Mouse (Mus musculus): ENCODE data around the gene Tnfrsf13c. TPM values are rescaled to one million over a fixed set of nuclear protein-coding genes. Genes with fewer than 3 reads are reported as not detected.
"Not testable (repeated sequence)": the region's sequence is repeated elsewhere in the genome, so short reads cannot be mapped to it uniquely, and the experiment has no call there.

Tnfrsf13c gene
- polyA plus RNA-seq, 1 experiment from 2014 or later = 0.23 TPM

GRCm38 (mm10) chr15:82255248-82255647 lies 31.1 kb upstream of the Tnfrsf13c start:
- 52% methylated on average over 4 of the region's 4 CpGs for WGBS
- DNase-seq (ENCODE audit: low spot score) (no peak), ATAC-seq (ENCODE audit: insufficient read depth, low FRiP score, low TSS enrichment) (no peak)
- H3K4me1 ChIP-seq (ENCODE audit: control insufficient read depth, insufficient read depth, low read length) = peaks cover 11% of the 10 kb centered on the region
- H3K9me3 ChIP-seq (ENCODE audit: control insufficient read depth, low read length) = no peaks in the 10 kb centered on the region
- H3K4me2 ChIP-seq (ENCODE audit: low read depth) = no peak overlapping the region
- H3K4me3 ChIP-seq (ENCODE audit: low read depth, low read length) = no peak overlapping the region
- no peaks in the 10 kb centered on the region for H3K27me3 ChIP-seq (ENCODE audit: control insufficient read depth, insufficient read depth, low read length)
- no peaks in the 10 kb centered on the region for H3K36me3 ChIP-seq (ENCODE audit: control insufficient read depth, insufficient read depth, low read length)
- H3K9ac ChIP-seq (ENCODE audit: low read length) = no peak overlapping the region
- no peak overlapping the region for H3K27ac ChIP-seq (ENCODE audit: low read depth, low read length)

DNA sequence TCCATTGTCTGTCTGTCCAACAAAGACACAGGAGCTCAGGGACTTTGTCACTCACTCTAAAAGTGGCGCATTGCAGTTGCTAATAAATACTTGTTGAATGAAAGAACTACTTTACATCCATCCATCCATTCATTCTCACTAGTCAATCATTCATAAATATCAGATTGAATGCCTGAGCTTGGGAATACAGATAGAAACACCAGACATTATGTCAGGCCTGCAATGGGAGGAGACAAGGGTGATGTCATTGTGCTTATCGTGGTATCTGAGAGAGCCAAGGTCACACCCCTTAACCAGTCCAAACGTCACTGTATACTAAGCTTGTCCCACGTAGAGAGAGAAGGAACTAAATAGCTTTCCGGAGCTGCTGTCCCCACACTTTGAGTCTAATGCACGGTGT lies 27.9 kb upstream of the Tnfrsf13c start, which contains the start of gene 1500009C09Rik:
Gene 1500009C09Rik, plus strand, starts transcription at position 301 of the 400 bp plus-strand sequence.
- DNase-seq (ENCODE audit: low spot score) (no peak), ATAC-seq (ENCODE audit: insufficient read depth, low FRiP score, low TSS enrichment) (no peak)
- Histone ChIP-seq H3K9ac (ENCODE audit: low read length) (no peak within 1 kb of the TSS), H3K36me3 (ENCODE audit: control insufficient read depth, insufficient read depth, low read length) (no peaks in the 10 kb centered on the region), H3K9me3 (ENCODE audit: control insufficient read depth, low read length) (no peaks in the 10 kb centered on the region), H3K4me2 (ENCODE audit: low read depth) (no peak within 1 kb of the TSS), H3K27ac (ENCODE audit: low read depth, low read length) (no peak within 1 kb of the TSS), H3K4me1 (ENCODE audit: control insufficient read depth, insufficient read depth, low read length) (peaks cover 11% of the 10 kb centered on the region), H3K4me3 (ENCODE audit: low read depth, low read length) (no peak within 1 kb of the TSS), H3K27me3 (ENCODE audit: control insufficient read depth, insufficient read depth, low read length) (no peaks in the 10 kb centered on the region)
- 93% methylated on average over 6 of the region's 6 CpGs for WGBS

DNA sequence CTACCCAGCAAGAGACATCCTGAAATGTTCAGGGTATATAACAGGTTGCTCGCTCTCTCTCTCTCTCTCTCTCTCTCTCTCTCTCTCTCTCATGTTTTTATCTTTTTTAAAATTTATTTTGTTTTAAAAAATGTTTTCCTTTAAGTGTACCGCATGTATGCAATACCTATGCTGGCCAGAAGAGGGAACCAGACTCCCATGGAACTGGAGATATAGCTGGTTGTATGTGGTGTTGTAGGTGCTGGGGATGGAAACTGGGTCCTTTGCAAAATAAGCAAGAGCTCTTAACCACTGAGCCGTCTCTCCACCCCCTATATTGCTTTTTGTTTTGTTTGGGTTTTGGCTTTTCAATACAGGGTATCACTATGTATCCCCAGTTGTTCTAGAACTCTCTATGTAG lies 27.4 kb upstream of the Tnfrsf13c start:
- H3K9me3 ChIP-seq (ENCODE audit: control insufficient read depth, low read length) = no peaks in the 10 kb centered on the region
- H3K9ac ChIP-seq (ENCODE audit: low read length) = no peak overlapping the region
- ATAC-seq (ENCODE audit: insufficient read depth, low FRiP score, low TSS enrichment) (no peak), DNase-seq (ENCODE audit: low spot score) (no peak)
- H3K27ac ChIP-seq (ENCODE audit: low read depth, low read length) = no peak overlapping the region
- WGBS = 95% methylated on average over 3 of the region's 3 CpGs
- peaks cover 11% of the 10 kb centered on the region for H3K4me1 ChIP-seq (ENCODE audit: control insufficient read depth, insufficient read depth, low read length)
- H3K4me2 ChIP-seq (ENCODE audit: low read depth) = no peak overlapping the region
- no peaks in the 10 kb centered on the region for H3K36me3 ChIP-seq (ENCODE audit: control insufficient read depth, insufficient read depth, low read length)
- no peak overlapping the region for H3K4me3 ChIP-seq (ENCODE audit: low read depth, low read length)
- H3K27me3 ChIP-seq (ENCODE audit: control insufficient read depth, insufficient read depth, low read length) = no peaks in the 10 kb centered on the region

DNA sequence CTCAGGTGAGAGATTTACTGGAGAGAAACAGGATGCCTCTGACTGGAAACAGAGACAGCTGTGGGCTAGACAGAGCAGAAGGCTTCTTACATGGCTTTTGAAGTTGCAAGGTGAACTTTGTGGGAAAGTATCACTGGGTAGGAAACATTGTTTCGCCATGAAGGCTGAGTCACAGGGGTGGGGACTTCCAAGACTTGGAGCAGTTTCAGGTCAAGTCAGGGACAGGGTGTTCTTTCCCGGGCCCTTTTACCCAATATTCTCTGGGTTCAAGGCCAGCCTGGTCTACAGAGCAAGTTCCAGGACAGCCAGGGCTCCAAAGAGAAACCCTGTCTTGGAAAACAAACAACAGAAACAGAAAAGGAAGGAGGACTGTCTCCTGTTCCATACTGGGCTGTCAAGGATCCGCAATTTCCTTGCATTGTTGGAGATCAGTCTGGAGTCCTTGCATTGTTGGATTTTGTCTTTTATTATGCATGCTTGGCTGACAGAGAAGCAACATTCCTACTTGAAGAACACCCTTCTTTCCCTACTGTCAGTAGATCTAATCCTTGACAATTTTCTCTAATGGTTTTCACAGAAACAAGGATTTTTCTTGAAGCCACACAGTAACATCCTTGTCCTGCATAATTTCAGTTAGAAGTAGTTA lies 23.1 kb upstream of the Tnfrsf13c start:
- ATAC-seq (ENCODE audit: insufficient read depth, low FRiP score, low TSS enrichment) (no peak), DNase-seq (ENCODE audit: low spot score) (no peak)
- no peak overlapping the region for H3K4me3 ChIP-seq (ENCODE audit: low read depth, low read length)
- no peaks in the 10 kb centered on the region for H3K27me3 ChIP-seq (ENCODE audit: control insufficient read depth, insufficient read depth, low read length)
- no peak overlapping the region for H3K9ac ChIP-seq (ENCODE audit: low read length)
- WGBS = 87% methylated on average over 3 of the region's 3 CpGs
- no peaks in the 10 kb centered on the region for H3K9me3 ChIP-seq (ENCODE audit: control insufficient read depth, low read length)
- H3K36me3 ChIP-seq (ENCODE audit: control insufficient read depth, insufficient read depth, low read length) = no peaks in the 10 kb centered on the region
- no peak overlapping the region for H3K4me2 ChIP-seq (ENCODE audit: low read depth)
- peaks cover 2% of the 10 kb centered on the region; the same call in 1 of the 2 replicates for H3K4me1 ChIP-seq (ENCODE audit: control insufficient read depth, insufficient read depth, low read length)
- H3K27ac ChIP-seq (ENCODE audit: low read depth, low read length) = no peak overlapping the region

- H3K4me1 ChIP-seq (ENCODE audit: control insufficient read depth, insufficient read depth, low read length); DNase-seq (ENCODE audit: low spot score); ATAC-seq (ENCODE audit: insufficient read depth, low FRiP score, low TSS enrichment); H3K27me3 ChIP-seq (ENCODE audit: control insufficient read depth, insufficient read depth, low read length); H3K9me3 ChIP-seq (ENCODE audit: control insufficient read depth, low read length); H3K36me3 ChIP-seq (ENCODE audit: control insufficient read depth, insufficient read depth, low read length): not testable (repeated sequence)
- H3K4me2 ChIP-seq (ENCODE audit: low read depth) = peak overlapping the region; percentile 56
- peak overlapping the region; percentile 67 for H3K4me3 ChIP-seq (ENCODE audit: low read depth, low read length)
- peak overlapping the region; percentile 49 for H3K9ac ChIP-seq (ENCODE audit: low read length)
- WGBS = 20% methylated on average over 9 of the region's 9 CpGs
- H3K27ac ChIP-seq (ENCODE audit: low read depth, low read length) = peak overlapping the region; percentile 73; the same call in 1 of the 2 replicates
Measured at GRCm38 (mm10) chr15:82244805-82245161, 20.6 kb upstream of the Tnfrsf13c start.

GRCm38 (mm10) chr15:82244115-82244804 lies 20.1 kb upstream of the Tnfrsf13c start, which contains the start of gene Cenpm:
Cenpm (minus strand) TSS chr15:82244748.
- H3K4me2 ChIP-seq (ENCODE audit: low read depth) = peak within 1 kb of the TSS; percentile 56
- ATAC-seq (ENCODE audit: insufficient read depth, low FRiP score, low TSS enrichment) = peak; percentile 98
- peak within 1 kb of the TSS; percentile 49 for H3K9ac ChIP-seq (ENCODE audit: low read length)
- no peaks in the 10 kb centered on the region for H3K27me3 ChIP-seq (ENCODE audit: control insufficient read depth, insufficient read depth, low read length)
- H3K27ac ChIP-seq (ENCODE audit: low read depth, low read length) = peak within 1 kb of the TSS; percentile 73; the same call in 1 of the 2 replicates
- peak within 1 kb of the TSS; percentile 67 for H3K4me3 ChIP-seq (ENCODE audit: low read depth, low read length)
- H3K9me3 ChIP-seq (ENCODE audit: control insufficient read depth, low read length) = no peaks in the 10 kb centered on the region
- peaks cover 2% of the 10 kb centered on the region; the same call in 1 of the 2 replicates for H3K4me1 ChIP-seq (ENCODE audit: control insufficient read depth, insufficient read depth, low read length)
- no peaks in the 10 kb centered on the region; the same call in 1 of the 2 replicates for H3K36me3 ChIP-seq (ENCODE audit: control insufficient read depth, insufficient read depth, low read length)
- WGBS = under 1% methylated on average over 65 of the region's 65 CpGs
- peak; percentile 94 for DNase-seq (ENCODE audit: low spot score)

- H3K27ac ChIP-seq (ENCODE audit: low read depth, low read length) = no peak overlapping the region
- H3K4me3 ChIP-seq (ENCODE audit: low read depth, low read length) = peak overlapping the region; percentile 67
- peaks cover 2% of the 10 kb centered on the region; the same call in 1 of the 2 replicates for H3K4me1 ChIP-seq (ENCODE audit: control insufficient read depth, insufficient read depth, low read length)
- DNase-seq (ENCODE audit: low spot score) = no peak
- ATAC-seq (ENCODE audit: insufficient read depth, low FRiP score, low TSS enrichment) = no peak
- H3K36me3 ChIP-seq (ENCODE audit: control insufficient read depth, insufficient read depth, low read length) = no peaks in the 10 kb centered on the region; the same call in 1 of the 2 replicates
- 6% methylated on average over 12 of the region's 12 CpGs for WGBS
- H3K9ac ChIP-seq (ENCODE audit: low read length) = peak overlapping the region; percentile 49
- H3K9me3 ChIP-seq (ENCODE audit: control insufficient read depth, low read length) = no peaks in the 10 kb centered on the region
- H3K27me3 ChIP-seq (ENCODE audit: control insufficient read depth, insufficient read depth, low read length) = no peaks in the 10 kb centered on the region
- peak overlapping the region; percentile 56 for H3K4me2 ChIP-seq (ENCODE audit: low read depth)
Measured at GRCm38 (mm10) chr15:82243742-82244114, 19.6 kb upstream of the Tnfrsf13c start.

- ATAC-seq (ENCODE audit: insufficient read depth, low FRiP score, low TSS enrichment) (no peak), DNase-seq (ENCODE audit: low spot score) (no peak)
- Histone ChIP-seq H3K9me3 (ENCODE audit: control insufficient read depth, low read length) (no peaks in the 10 kb centered on the region), H3K36me3 (ENCODE audit: control insufficient read depth, insufficient read depth, low read length) (no peaks in the 10 kb centered on the region; the same call in 1 of the 2 replicates), H3K4me1 (ENCODE audit: control insufficient read depth, insufficient read depth, low read length) (peaks cover 2% of the 10 kb centered on the region; the same call in 1 of the 2 replicates), H3K27me3 (ENCODE audit: control insufficient read depth, insufficient read depth, low read length) (no peaks in the 10 kb centered on the region), H3K4me2 (ENCODE audit: low read depth) (peak overlapping the region; percentile 56), H3K9ac (ENCODE audit: low read length) (0 out of 2 replicates have a peak overlapping the region, but pooled peaks have one; percentile 49), H3K27ac (ENCODE audit: low read depth, low read length) (no peak overlapping the region), H3K4me3 (ENCODE audit: low read depth, low read length) (peak overlapping the region; percentile 67)
- 80% methylated on average over 3 of the region's 3 CpGs for WGBS
Measured at GRCm38 (mm10) chr15:82243311-82243710, 19.1 kb upstream of the Tnfrsf13c start.
